Mouse (Mus musculus) testis, adult 2 months (tissue): ENCODE measurements around the gene Actn4.

Experiments used
- CTCF ChIP-seq: fragments of 200-500 bp; IDR thresholded peaks from 2 replicates; pipeline ENCODE4 v1.5.1; 2012; ENCODE audit warnings: low read depth, mild to moderate bottlenecking, inconsistent platforms, low read length, moderate library complexity; ENCODE audit not compliant: control insufficient read depth, insufficient read depth, insufficient replicate concordance
- POLR2A ChIP-seq: fragments of 200-500 bp; IDR thresholded peaks from 2 replicates; pipeline ENCODE4 v1.6.1; 2012; ENCODE audit warnings: low read depth, mild to moderate bottlenecking, inconsistent platforms, low read length, moderate library complexity; ENCODE audit not compliant: control insufficient read depth

GRCm38 (mm10) chr7:28929381-28929780 lies 32.8 kb downstream of the Actn4 start:
- TF ChIP-seq CTCF: no peak
- no peak for TF ChIP-seq POLR2A
